Mouse (Mus musculus) neural tube, embryonic 11.5 days (tissue): ENCODE data around the gene Cmtm8. TPM values are rescaled to one million over a fixed set of nuclear protein-coding genes. Genes with fewer than 3 reads are reported as not detected.
A peak's percentile ranks its signal among the peaks of the same experiment; 100 is the strongest.

Experiments used
- ATAC-seq: fragments of 200-750 bp; cut with Nextera tagmentation; 2 replicates; pipeline ENCODE4 v1.8.0; 2017; ENCODE audit warnings: moderate number of reproducible peaks, mild to moderate bottlenecking, moderate TSS enrichment, moderate library complexity; ENCODE audit not compliant: insufficient read depth, low FRiP score, low TSS enrichment
- DNase-seq: peaks from one replicate; pipeline ENCODE4 v3.0.0-alpha.2; 2015; ENCODE audit warnings: low spot score
- H3K27ac ChIP-seq: fragments of 300-500 bp; sonication (generic); 2 replicates; pipeline ENCODE4 v1.5.1; 2014; ENCODE audit warnings: low read depth, mild to moderate bottlenecking, low read length
- H3K27me3 ChIP-seq: fragments of 300-500 bp; sonication (generic); 2 replicates; pipeline ENCODE4 v1.6.1; 2014; ENCODE audit warnings: mild to moderate bottlenecking, low read length, mixed read lengths; ENCODE audit not compliant: control insufficient read depth, insufficient read depth
- H3K36me3 ChIP-seq: fragments of 300-500 bp; sonication (generic); 2 replicates; pipeline ENCODE4 v1.6.1; 2014; ENCODE audit warnings: mild to moderate bottlenecking, low read length, moderate library complexity, mixed read lengths; ENCODE audit not compliant: control insufficient read depth, insufficient read depth
- H3K4me1 ChIP-seq: fragments of 300-500 bp; sonication (generic); 2 replicates; pipeline ENCODE4 v1.6.1; 2014; ENCODE audit warnings: low read length, mixed read lengths; ENCODE audit not compliant: control insufficient read depth, insufficient read depth
- H3K4me2 ChIP-seq: fragments of 300-500 bp; sonication (generic); 2 replicates; pipeline ENCODE4 v1.6.1; 2014; ENCODE audit warnings: low read depth, mild to moderate bottlenecking, moderate library complexity
- H3K4me3 ChIP-seq: fragments of 300-500 bp; sonication (generic); 2 replicates; pipeline ENCODE4 v1.5.1; 2014; ENCODE audit warnings: low read depth, low read length
- H3K9ac ChIP-seq: fragments of 300-500 bp; sonication (generic); 2 replicates; pipeline ENCODE4 v1.6.1; 2014; ENCODE audit warnings: mild to moderate bottlenecking, low read length
- H3K9me3 ChIP-seq: fragments of 300-500 bp; sonication (generic); 2 replicates; pipeline ENCODE4 v1.6.1; 2016; ENCODE audit warnings: low read length; ENCODE audit not compliant: control insufficient read depth
- WGBS: fragments of 180-500 bp; shearing (Covaris S2); extraction: QIAGEN DNeasy Blood & Tissue Kit; methylation state at CpG from one replicate; pipeline ENCODE4 v1.1.7; 2014; 5-methylcytosine and 5-hydroxymethylcytosine counted together
- polyA plus RNA-seq: library from polyadenylated mRNA; unstranded; fragments of >200 nt; fragmentation: Nextera tagmentation; extraction: Ambion mirVana; gene quantifications from 2 replicates; pipeline ENCODE4 v1.2.1, GENCODE M21; 2014

Cmtm8 gene
- polyA plus RNA-seq, 1 experiment from 2014 or later, result 20.4 TPM

GRCm38 (mm10) chr9:114815315-114815714, 28.6 kb downstream of the Cmtm8 start:
- WGBS, result 74% methylated on average over 4 of the region's 4 CpGs
- Histone ChIP-seq H3K9me3 (no peaks in the 10 kb centered on the region), H3K27ac (no peak overlapping the region), H3K4me2 (no peak overlapping the region), H3K9ac (no peak overlapping the region), H3K4me1 (no peaks in the 10 kb centered on the region), H3K36me3 (no peaks in the 10 kb centered on the region), H3K27me3 (no peaks in the 10 kb centered on the region), H3K4me3 (no peak overlapping the region)
- ATAC-seq (no peak), DNase-seq (no peak)

- Histone ChIP-seq H3K9ac (no peak overlapping the region), H3K27me3 (no peaks in the 10 kb centered on the region), H3K27ac (no peak overlapping the region), H3K4me2 (no peak overlapping the region), H3K4me3 (no peak overlapping the region), H3K4me1 (no peaks in the 10 kb centered on the region), H3K9me3 (no peaks in the 10 kb centered on the region), H3K36me3 (no peaks in the 10 kb centered on the region)
- 83% methylated on average over 4 of the region's 4 CpGs for WGBS
- no peak for ATAC-seq
- DNase-seq, result no peak
These were observed 32.0 kb downstream of the Cmtm8 start for GRCm38 (mm10) chr9:114812001-114812400.

- 86% methylated on average over 11 of the region's 11 CpGs for WGBS
- H3K4me3 ChIP-seq, result no peak overlapping the region
- ATAC-seq, result no peak
These were observed 33.1 kb downstream of the Cmtm8 start for GRCm38 (mm10) chr9:114810837-114811236.

GRCm38 (mm10) chr9:114808671-114809070, 35.3 kb downstream of the Cmtm8 start:
- ATAC-seq (no peak), DNase-seq (no peak)
- Histone ChIP-seq H3K27me3 (no peaks in the 10 kb centered on the region), H3K9me3 (no peaks in the 10 kb centered on the region), H3K27ac (no peak overlapping the region), H3K4me3 (no peak overlapping the region), H3K9ac (no peak overlapping the region), H3K4me1 (no peaks in the 10 kb centered on the region), H3K4me2 (no peak overlapping the region), H3K36me3 (no peaks in the 10 kb centered on the region)
- 91% methylated on average over 5 of the region's 5 CpGs for WGBS

More at GRCm38 (mm10) chr9:114810837-114811236, 33.1 kb downstream of the Cmtm8 start:
- Histone ChIP-seq H3K9me3 (no peaks in the 10 kb centered on the region), H3K36me3 (no peaks in the 10 kb centered on the region), H3K4me2 (no peak overlapping the region), H3K4me1 (no peaks in the 10 kb centered on the region), H3K27ac (no peak overlapping the region), H3K9ac (no peak overlapping the region), H3K27me3 (no peaks in the 10 kb centered on the region)
- DNase-seq, result no peak

GRCm38 (mm10) chr9:114807261-114807660, 36.7 kb downstream of the Cmtm8 start:
- H3K27me3 ChIP-seq, result no peaks in the 10 kb centered on the region
- no peak overlapping the region for H3K4me3 ChIP-seq
- H3K4me1 ChIP-seq, result no peaks in the 10 kb centered on the region
- 70% methylated on average over 8 of the region's 8 CpGs for WGBS
- no peak overlapping the region for H3K4me2 ChIP-seq
- ATAC-seq (no peak), DNase-seq (no peak)
- no peak overlapping the region for H3K27ac ChIP-seq
- no peaks in the 10 kb centered on the region for H3K36me3 ChIP-seq
- no peak overlapping the region for H3K9ac ChIP-seq
- H3K9me3 ChIP-seq, result no peaks in the 10 kb centered on the region

GRCm38 (mm10) chr9:114805151-114805671, 38.7 kb downstream of the Cmtm8 start:
- ATAC-seq, result no peak
- no peak overlapping the region for H3K9ac ChIP-seq
- H3K36me3 ChIP-seq, result no peaks in the 10 kb centered on the region
- WGBS, result 72% methylated on average over 19 of the region's 19 CpGs
- H3K4me3 ChIP-seq, result no peak overlapping the region
- H3K27ac ChIP-seq, result no peak overlapping the region
- DNase-seq, result peak; percentile 51
- H3K4me2 ChIP-seq, result no peak overlapping the region
- no peaks in the 10 kb centered on the region for H3K9me3 ChIP-seq
- H3K4me1 ChIP-seq, result 0 out of 2 replicates have a peak, but pooled peaks cover 4% of the 10 kb centered on the region
- H3K27me3 ChIP-seq, result no peaks in the 10 kb centered on the region

GRCm38 (mm10) chr9:114802191-114802590, 41.8 kb downstream of the Cmtm8 start:
- H3K4me1 ChIP-seq, result 0 out of 2 replicates have a peak, but pooled peaks cover 4% of the 10 kb centered on the region
- H3K4me2 ChIP-seq, result no peak overlapping the region
- H3K9ac ChIP-seq, result no peak overlapping the region
- no peak for DNase-seq
- no peak overlapping the region for H3K27ac ChIP-seq
- no peak for ATAC-seq
- H3K27me3 ChIP-seq, result no peaks in the 10 kb centered on the region
- H3K36me3 ChIP-seq, result no peaks in the 10 kb centered on the region
- WGBS, result 68% methylated on average over 1 of the region's 1 CpGs
- H3K4me3 ChIP-seq, result no peak overlapping the region
- H3K9me3 ChIP-seq, result no peaks in the 10 kb centered on the region

GRCm38 (mm10) chr9:114801301-114801700, 42.7 kb downstream of the Cmtm8 start:
- H3K4me3 ChIP-seq, result no peak overlapping the region
- ATAC-seq, result no peak
- WGBS, result 17% methylated on average over 15 of the region's 15 CpGs
- no peaks in the 10 kb centered on the region for H3K36me3 ChIP-seq
- H3K9me3 ChIP-seq, result no peaks in the 10 kb centered on the region
- no peak overlapping the region for H3K4me2 ChIP-seq
- H3K27me3 ChIP-seq, result no peaks in the 10 kb centered on the region
- H3K27ac ChIP-seq, result no peak overlapping the region
- H3K9ac ChIP-seq, result no peak overlapping the region; the same call in 1 of the 2 replicates
- DNase-seq, result peak; percentile 43
- 0 out of 2 replicates have a peak, but pooled peaks cover 4% of the 10 kb centered on the region for H3K4me1 ChIP-seq

- no peaks in the 10 kb centered on the region for H3K27me3 ChIP-seq
- H3K4me1 ChIP-seq, result 0 out of 2 replicates have a peak, but pooled peaks cover 4% of the 10 kb centered on the region
- no peak for ATAC-seq
- no peaks in the 10 kb centered on the region for H3K36me3 ChIP-seq
- H3K9me3 ChIP-seq, result no peaks in the 10 kb centered on the region
- H3K4me2 ChIP-seq, result no peak overlapping the region
- no peak overlapping the region for H3K27ac ChIP-seq
- H3K4me3 ChIP-seq, result no peak overlapping the region
- DNase-seq, result peak; percentile 56
- WGBS, result 20% methylated on average over 10 of the region's 10 CpGs
- no peak overlapping the region for H3K9ac ChIP-seq
These were observed 44.4 kb downstream of the Cmtm8 start for GRCm38 (mm10) chr9:114799498-114800107.
